Mouse (Mus musculus) spleen, adult 12 weeks (tissue): ENCODE data around the gene Fan1.

Experiments used
- DNase-seq: peaks from one replicate; pipeline ENCODE4 v3.0.0; 2022; ENCODE audit warnings: low spot score

Gene Fan1

DNA sequence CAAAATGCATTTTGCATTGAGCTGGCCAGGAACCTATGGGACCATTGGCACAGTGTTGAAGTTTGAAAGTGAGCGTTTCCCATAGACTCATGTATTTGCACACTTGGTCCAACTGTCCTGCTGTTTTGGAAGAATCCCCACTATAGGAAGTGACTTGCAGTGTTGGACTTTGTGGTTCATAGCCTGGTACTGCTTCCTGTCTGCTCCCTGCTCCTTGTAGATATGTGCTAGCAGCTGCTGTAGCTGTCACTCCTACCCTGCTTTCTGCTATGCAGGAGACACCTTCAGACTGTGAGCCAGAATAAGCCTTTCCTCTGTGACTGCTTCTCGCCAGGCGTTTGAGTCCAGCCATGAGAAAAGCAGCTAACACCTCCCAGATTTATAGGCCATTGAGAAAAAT, 42.6 kb downstream of the Fan1 start:
- no peak for DNase-seq

DNA sequence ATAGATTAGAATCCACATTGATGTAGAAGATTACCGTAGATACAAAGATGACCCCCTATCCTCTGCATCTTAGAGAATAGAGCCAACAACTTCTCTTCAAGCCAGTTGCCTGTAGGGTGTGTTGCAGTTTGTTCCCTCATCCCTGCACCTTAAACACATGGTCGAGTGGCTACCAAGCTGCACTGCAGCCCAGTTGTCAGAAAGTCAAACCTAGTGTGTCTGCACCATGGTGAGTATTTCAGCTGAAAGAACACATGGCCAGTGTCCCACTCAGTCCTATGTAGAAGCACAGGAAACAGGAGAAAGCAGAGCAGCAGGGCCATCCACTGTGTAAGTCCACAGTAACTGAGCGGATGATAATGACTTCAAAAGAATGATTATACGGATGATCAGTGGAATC, 46.4 kb downstream of the Fan1 start:
- DNase-seq = no peak

DNA sequence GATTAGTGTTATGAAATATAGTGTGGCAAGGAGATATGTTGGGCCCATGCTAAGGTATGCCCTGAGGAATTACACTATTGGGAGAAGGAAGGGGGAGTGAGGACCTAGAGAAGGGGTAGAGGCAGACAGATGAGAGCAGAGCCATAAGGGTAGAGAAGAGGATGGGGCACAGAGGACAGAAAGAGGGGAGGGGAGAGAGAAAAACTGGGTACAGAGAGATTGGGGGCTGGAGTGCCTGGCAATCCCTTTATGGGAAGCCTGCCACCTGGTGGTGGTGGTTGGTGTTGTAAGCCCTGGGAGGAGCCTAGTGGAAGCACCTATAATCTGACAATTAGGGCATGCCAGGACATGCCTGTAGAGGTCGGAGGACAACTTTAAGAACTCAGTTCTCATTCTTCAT, 47.0 kb downstream of the Fan1 start:
- DNase-seq = peak; percentile 70

DNA sequence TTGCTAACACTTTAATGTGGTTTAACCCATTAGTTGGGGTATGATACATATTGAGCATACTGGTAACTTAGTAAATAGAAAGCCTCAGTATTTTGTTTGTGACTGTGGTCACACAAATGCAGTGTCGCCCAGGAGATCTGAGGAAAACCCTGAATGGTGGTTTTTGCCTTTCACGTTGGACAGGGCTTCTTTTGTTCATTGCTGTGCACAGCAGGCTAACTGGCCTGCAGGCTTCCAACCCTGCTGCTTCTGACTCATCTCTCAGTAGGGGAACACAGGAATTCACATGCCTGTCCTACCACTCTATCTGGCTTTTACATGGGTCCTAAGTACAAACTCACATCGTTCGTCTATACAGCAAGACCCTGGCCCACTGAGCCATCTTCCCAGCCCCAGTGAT, 52.2 kb downstream of the Fan1 start:
- no peak for DNase-seq

DNA sequence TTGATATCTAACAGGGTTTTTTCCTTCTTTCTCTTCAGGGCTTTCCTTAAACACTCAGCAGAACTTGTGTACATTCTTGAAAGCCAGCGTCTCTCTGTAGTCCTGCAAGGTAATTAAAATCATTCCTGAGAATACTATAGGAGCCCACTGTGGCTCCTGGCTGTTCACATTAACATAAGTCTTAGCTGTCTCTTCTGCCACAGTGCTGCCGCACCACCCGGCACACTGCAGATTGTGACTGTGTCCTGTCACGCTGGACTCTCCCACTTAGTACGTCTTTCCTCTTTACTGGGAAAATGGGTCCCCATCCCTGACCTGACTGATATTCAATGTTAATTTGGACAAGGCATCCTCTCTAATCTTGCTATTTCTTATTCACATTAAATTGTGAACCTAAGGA, 52.8 kb downstream of the Fan1 start:
- no peak for DNase-seq

DNA sequence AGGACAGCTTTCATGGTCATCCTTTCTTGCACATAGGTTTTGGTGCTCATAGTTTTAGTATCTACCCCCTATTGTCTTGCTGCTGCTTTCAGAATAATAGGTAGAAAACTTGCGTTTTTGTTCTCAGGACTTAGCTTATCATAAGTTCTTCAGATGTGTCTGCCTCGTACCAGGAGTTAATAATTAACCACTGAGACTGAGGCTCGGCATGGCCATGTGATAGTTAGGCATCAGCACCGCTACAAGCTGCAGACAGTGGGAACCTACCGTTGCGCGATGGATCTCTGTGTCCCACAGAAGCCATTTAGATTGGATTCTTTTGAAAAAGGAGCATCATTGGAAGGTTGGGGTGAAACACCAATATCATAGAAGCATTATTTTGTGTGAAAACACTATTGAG, 61.1 kb downstream of the Fan1 start:
- no peak for DNase-seq

DNA sequence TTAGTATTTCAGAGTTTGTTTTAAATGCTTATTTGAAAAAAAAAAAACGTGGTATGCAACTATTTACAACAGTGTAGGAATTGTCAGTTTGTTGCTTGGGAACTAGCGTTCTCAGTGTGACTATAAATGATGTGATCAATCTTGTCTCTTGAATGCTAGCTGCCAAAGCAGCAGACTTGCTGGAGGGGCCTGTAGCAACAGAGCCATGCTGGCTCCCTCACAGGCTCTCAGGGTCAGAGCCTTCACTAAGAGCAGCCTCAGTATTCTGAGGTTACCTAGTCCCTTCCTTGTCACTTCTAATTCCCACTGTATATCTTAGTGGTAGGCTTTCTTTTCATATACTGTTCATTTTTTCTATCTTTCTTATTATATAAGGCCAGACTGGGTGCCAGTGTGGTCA, 63.1 kb downstream of the Fan1 start:
- no peak for DNase-seq

DNA sequence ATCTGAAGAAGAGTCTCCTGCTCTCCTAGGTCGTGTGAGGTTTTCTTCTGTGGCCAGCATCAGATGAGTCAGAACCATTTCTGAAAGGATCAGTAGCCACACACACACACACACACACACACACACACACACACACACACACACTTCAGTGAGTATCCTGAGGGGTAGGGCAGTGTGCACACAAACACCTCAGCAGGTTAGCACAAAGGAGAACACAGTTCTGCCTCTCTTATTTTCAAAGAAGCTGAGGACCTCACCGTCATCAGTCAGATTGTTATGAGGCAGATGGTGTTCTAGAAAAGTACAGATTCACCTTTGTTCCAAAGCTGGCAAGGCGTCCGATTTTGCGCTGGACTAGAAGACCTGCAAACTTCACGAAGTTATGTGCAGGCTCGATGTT, 63.7 kb downstream of the Fan1 start:
- no peak for DNase-seq
